Mouse (Mus musculus): Measurements from ENCODE around the gene Carhsp1. TPM values are rescaled to one million over a fixed set of nuclear protein-coding genes. Genes with fewer than 3 reads are reported as not detected.
A peak's percentile ranks its signal among the peaks of the same experiment; 100 is the strongest.

Gene Carhsp1
- polyA plus RNA-seq, 2 experiments = 29.9 to 60.7 TPM

DNA sequence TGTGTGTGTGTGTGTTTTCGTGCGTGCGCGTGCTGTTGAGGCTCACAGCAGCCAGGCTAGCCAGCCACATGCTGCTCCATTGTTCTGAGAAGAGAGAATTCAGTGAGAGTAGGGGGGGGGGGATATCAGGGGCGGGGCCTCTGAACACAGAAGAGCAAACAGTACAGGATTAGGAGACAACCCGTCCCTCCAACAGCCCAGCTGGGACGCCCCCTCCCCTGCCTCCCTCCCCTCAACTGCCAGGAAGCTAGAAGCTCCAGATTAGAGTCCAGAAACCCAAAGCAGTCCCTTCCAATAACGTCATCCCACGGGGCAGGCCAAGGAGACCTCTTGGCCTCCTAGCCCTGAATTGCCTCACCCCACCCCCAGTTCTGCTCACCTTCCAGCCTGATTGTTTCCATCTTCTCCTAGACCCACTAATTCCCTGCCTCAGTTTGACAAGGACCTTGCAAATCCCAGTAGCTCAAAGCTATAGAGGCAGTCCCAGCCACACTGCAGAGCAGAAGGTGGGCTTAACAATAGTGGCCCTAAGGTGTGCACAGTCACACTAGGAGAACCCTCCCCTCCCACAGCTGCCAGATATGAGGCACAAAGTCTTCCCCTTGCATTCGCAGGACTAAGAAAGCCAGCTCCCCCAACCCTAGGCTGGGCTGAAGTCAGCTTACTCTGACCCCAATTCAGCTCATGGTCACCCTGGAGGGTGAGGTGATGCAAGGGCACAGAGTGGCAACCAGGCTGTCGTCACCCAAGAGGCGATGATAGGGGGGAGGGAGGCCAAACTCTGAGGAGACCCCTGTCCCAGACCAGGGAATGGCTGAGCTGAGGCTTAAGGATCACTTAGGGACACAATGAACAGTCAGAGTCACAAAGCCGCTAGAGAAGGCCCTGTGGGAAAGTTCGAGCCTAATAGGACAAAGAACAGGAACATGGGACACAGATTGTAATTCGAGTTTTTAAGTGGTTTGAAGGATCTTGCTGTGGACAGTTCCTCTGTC, 1.6 kb downstream of the Carhsp1 start:
- no peak for TF ChIP-seq POLR2A (IDR thresholded peaks at IDR 0.05; ENCODE audit: borderline replicate concordance, extremely low read depth, insufficient read depth, insufficient read length)
- H3K36me3 ChIP-seq (ENCODE audit: control insufficient read depth, insufficient read depth, low read length) = no peaks in the 10 kb centered on the region; the same call in 1 of the 2 replicates
- H3K27me3 ChIP-seq (ENCODE audit: control insufficient read depth, insufficient read depth, low read length) = no peaks in the 10 kb centered on the region
- no peak for DNase-seq (ENCODE audit: low spot score)
- H3K27ac ChIP-seq (replicated peaks; ENCODE audit: low read depth, low read length) = no peak overlapping the region
- H3K4me3 ChIP-seq (replicated peaks; ENCODE audit: low read length) = peak overlapping the region; percentile 61
- whole genome bisulfite sequencing = 11% methylated on average over 13 of the region's 15 CpGs
- no peak for ATAC-seq (ENCODE audit: low FRiP score, low read depth)
- H3K9me3 ChIP-seq (ENCODE audit: control insufficient read depth, low read length) = no peaks in the 10 kb centered on the region
- H3K4me1 ChIP-seq (ENCODE audit: control insufficient read depth, insufficient read depth, low read length) = peaks cover 13% of the 10 kb centered on the region
- peak overlapping the region; percentile 64 for H3K9ac ChIP-seq (ENCODE audit: low read depth, low read length, severe bottlenecking)
- H3K4me2 ChIP-seq (replicated peaks; ENCODE audit: low read depth, low read length, severe bottlenecking) = peak overlapping the region; percentile 79

DNA sequence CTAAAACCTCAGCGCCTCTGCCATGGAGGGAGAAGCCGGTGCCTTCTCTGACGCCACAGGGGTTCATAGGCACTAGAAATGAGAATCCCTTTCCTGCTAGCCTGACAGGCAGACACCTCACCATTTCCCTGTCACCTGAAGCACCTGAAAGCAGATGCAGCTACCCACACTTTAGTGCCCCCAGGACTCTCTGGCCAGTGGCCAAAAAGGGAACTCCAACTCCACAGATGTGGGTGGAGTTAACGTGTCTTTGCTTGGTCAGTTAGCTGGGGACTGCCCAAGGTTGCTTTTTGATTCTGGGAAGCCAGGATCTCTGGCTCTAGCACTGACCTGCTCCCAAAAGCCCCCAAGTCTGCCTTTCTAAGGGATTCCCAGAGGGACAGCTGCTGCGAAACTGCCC, 2.5 kb downstream of the Carhsp1 start:
- Histone ChIP-seq H3K9ac (ENCODE audit: low read depth, low read length, severe bottlenecking) (0 out of 2 replicates have a peak overlapping the region, but pooled peaks have one; percentile 64), H3K4me2 (replicated peaks; ENCODE audit: low read depth, low read length, severe bottlenecking) (peak overlapping the region; percentile 79), H3K36me3 (ENCODE audit: control insufficient read depth, insufficient read depth, low read length) (peaks cover 3% of the 10 kb centered on the region; the same call in 1 of the 2 replicates), H3K27me3 (ENCODE audit: control insufficient read depth, insufficient read depth, low read length) (no peaks in the 10 kb centered on the region), H3K4me1 (ENCODE audit: control insufficient read depth, insufficient read depth, low read length) (peaks cover 13% of the 10 kb centered on the region), H3K9me3 (ENCODE audit: control insufficient read depth, low read length) (no peaks in the 10 kb centered on the region), H3K4me3 (replicated peaks; ENCODE audit: low read length) (peak overlapping the region; percentile 61), H3K27ac (replicated peaks; ENCODE audit: low read depth, low read length) (no peak overlapping the region)
- ATAC-seq (ENCODE audit: low FRiP score, low read depth) = no peak
- DNase-seq (ENCODE audit: low spot score) = no peak
- TF ChIP-seq POLR2A (IDR thresholded peaks at IDR 0.05; ENCODE audit: borderline replicate concordance, extremely low read depth, insufficient read depth, insufficient read length) = no peak
- WGBS = 63% methylated on average over 5 of the region's 5 CpGs

DNA sequence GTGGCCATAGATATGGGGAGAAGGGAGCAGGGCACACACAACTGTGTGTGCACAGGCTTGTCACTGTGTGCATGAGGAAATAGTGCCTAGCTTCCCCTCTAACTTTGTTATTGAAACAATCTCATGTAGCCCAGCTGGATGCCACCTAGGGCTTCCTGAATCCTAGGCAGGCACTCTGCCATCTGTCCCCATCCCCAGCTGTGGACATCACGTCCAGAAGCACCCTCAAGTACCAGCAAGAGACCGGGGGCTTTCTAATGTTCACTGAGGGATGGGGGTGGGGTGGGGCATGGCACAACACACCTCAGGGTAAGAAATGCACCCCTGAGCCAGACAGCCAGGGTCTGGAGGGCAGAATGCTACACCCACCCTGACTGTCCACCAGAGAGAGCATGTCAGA, 3.6 kb downstream of the Carhsp1 start:
- 76% methylated on average over 2 of the region's 2 CpGs for WGBS
- H3K27me3 ChIP-seq (ENCODE audit: control insufficient read depth, insufficient read depth, low read length) = no peaks in the 10 kb centered on the region
- ATAC-seq (ENCODE audit: low FRiP score, low read depth) = no peak

DNA sequence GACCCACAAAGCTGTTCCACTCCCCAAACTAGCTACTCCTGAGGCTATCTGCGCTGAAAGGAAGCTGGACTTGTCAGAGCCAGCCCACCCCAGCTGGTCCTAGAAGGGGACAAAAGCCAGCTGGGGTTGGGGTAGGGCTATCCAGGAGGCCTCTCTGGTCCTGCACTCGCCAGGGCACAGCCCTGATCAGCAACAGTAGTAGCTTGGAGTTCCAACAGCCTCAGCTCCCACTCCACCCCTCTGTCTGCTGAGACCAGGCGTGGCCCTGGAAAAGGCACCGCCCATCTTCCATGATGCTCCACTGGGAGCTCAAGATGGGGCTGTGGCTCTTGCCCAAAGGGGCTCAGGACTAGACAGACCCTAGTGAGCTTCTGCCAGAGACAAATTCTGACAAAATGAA, 4.1 kb downstream of the Carhsp1 start:
- H3K9me3 ChIP-seq (ENCODE audit: control insufficient read depth, low read length) = no peaks in the 10 kb centered on the region
- no peak overlapping the region for H3K4me2 ChIP-seq (replicated peaks; ENCODE audit: low read depth, low read length, severe bottlenecking)
- H3K4me1 ChIP-seq (ENCODE audit: control insufficient read depth, insufficient read depth, low read length) = peaks cover 13% of the 10 kb centered on the region
- peaks cover 12% of the 10 kb centered on the region for H3K36me3 ChIP-seq (ENCODE audit: control insufficient read depth, insufficient read depth, low read length)
- H3K27me3 ChIP-seq (ENCODE audit: control insufficient read depth, insufficient read depth, low read length) = no peaks in the 10 kb centered on the region
- no peak for TF ChIP-seq POLR2A (IDR thresholded peaks at IDR 0.05; ENCODE audit: borderline replicate concordance, extremely low read depth, insufficient read depth, insufficient read length)
- no peak overlapping the region for H3K4me3 ChIP-seq (replicated peaks; ENCODE audit: low read length)
- ATAC-seq (ENCODE audit: low FRiP score, low read depth) (no peak), DNase-seq (ENCODE audit: low spot score) (no peak)
- H3K27ac ChIP-seq (replicated peaks; ENCODE audit: low read depth, low read length) = no peak overlapping the region
- 73% methylated on average over 3 of the region's 4 CpGs for WGBS
- no peak overlapping the region for H3K9ac ChIP-seq (ENCODE audit: low read depth, low read length, severe bottlenecking)

More for the DNA sequence above, 3.6 kb downstream of the Carhsp1 start:
- no peak for DNase-seq (ENCODE audit: low spot score)
- no peak overlapping the region for H3K4me3 ChIP-seq (replicated peaks; ENCODE audit: low read length)
- no peak overlapping the region for H3K9ac ChIP-seq (ENCODE audit: low read depth, low read length, severe bottlenecking)
- no peak overlapping the region for H3K27ac ChIP-seq (replicated peaks; ENCODE audit: low read depth, low read length)
- peaks cover 11% of the 10 kb centered on the region for H3K36me3 ChIP-seq (ENCODE audit: control insufficient read depth, insufficient read depth, low read length)
- TF ChIP-seq POLR2A (IDR thresholded peaks at IDR 0.05; ENCODE audit: borderline replicate concordance, extremely low read depth, insufficient read depth, insufficient read length) = no peak
- no peak overlapping the region for H3K4me2 ChIP-seq (replicated peaks; ENCODE audit: low read depth, low read length, severe bottlenecking)
- H3K4me1 ChIP-seq (ENCODE audit: control insufficient read depth, insufficient read depth, low read length) = peaks cover 13% of the 10 kb centered on the region
- H3K9me3 ChIP-seq (ENCODE audit: control insufficient read depth, low read length) = no peaks in the 10 kb centered on the region

DNA sequence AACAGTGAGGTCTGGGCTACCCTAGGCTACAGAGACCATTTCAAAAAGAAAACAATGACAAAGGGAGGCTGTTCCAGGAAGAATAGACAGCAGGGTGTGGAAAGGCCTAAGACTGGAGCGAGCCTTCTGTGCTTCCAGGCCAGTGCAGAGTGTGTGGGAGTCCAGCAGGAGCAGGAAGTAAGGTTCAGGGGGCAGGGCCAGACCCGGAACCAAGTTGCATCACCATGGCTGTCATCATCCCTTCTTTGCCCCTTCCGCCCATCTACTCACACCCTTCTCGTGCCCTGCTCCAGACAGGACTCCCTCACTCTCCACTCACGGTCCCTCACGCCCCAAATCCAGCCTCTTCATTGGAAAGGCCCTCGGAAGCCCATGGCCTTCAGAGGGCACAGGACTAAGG, 4.7 kb downstream of the Carhsp1 start:
- no peaks in the 10 kb centered on the region for H3K9me3 ChIP-seq (ENCODE audit: control insufficient read depth, low read length)
- no peak overlapping the region for H3K4me3 ChIP-seq (replicated peaks; ENCODE audit: low read length)
- H3K27me3 ChIP-seq (ENCODE audit: control insufficient read depth, insufficient read depth, low read length) = no peaks in the 10 kb centered on the region
- 74% methylated on average over 7 of the region's 7 CpGs for WGBS
- DNase-seq (ENCODE audit: low spot score) (no peak), ATAC-seq (ENCODE audit: low FRiP score, low read depth) (no peak)
- no peak overlapping the region for H3K9ac ChIP-seq (ENCODE audit: low read depth, low read length, severe bottlenecking)
- H3K4me1 ChIP-seq (ENCODE audit: control insufficient read depth, insufficient read depth, low read length) = peaks cover 13% of the 10 kb centered on the region
- no peak for TF ChIP-seq POLR2A (IDR thresholded peaks at IDR 0.05; ENCODE audit: borderline replicate concordance, extremely low read depth, insufficient read depth, insufficient read length)
- peaks cover 16% of the 10 kb centered on the region for H3K36me3 ChIP-seq (ENCODE audit: control insufficient read depth, insufficient read depth, low read length)
- no peak overlapping the region for H3K27ac ChIP-seq (replicated peaks; ENCODE audit: low read depth, low read length)
- no peak overlapping the region for H3K4me2 ChIP-seq (replicated peaks; ENCODE audit: low read depth, low read length, severe bottlenecking)
